Mouse (Mus musculus) kidney, embryonic 14.5 days (tissue): Measurements from ENCODE around the gene Ccsap. TPM values are rescaled to one million over a fixed set of nuclear protein-coding genes. Genes with fewer than 3 reads are reported as not detected.

ENCODE experiments used
- ATAC-seq: fragments of 200-750 bp; cut with Nextera tagmentation; 2 replicates; pipeline ENCODE4 v1.8.0; 2017; ENCODE audit warnings: moderate number of reproducible peaks, mild to moderate bottlenecking, moderate TSS enrichment, moderate library complexity; ENCODE audit not compliant: low FRiP score, low TSS enrichment
- H3K27ac ChIP-seq: fragments of 300-500 bp; sonication (generic); 2 replicates; pipeline ENCODE4 v1.5.1; 2014; ENCODE audit warnings: low read depth, mild to moderate bottlenecking, low read length, moderate library complexity, mixed read lengths
- H3K27me3 ChIP-seq: fragments of 300-500 bp; sonication (generic); 2 replicates; pipeline ENCODE4 v1.6.1; 2014; ENCODE audit warnings: mild to moderate bottlenecking, low read length; ENCODE audit not compliant: control insufficient read depth, insufficient read depth
- H3K36me3 ChIP-seq: fragments of 300-500 bp; sonication (generic); 2 replicates; pipeline ENCODE4 v1.6.1; 2014; ENCODE audit warnings: low read length, mixed read lengths; ENCODE audit not compliant: control insufficient read depth, insufficient read depth
- H3K4me1 ChIP-seq: fragments of 300-500 bp; sonication (generic); 2 replicates; pipeline ENCODE4 v1.6.1; 2014; ENCODE audit warnings: low read length, mixed read lengths; ENCODE audit not compliant: control insufficient read depth, insufficient read depth
- H3K4me2 ChIP-seq: fragments of 300-500 bp; sonication (generic); replicated peaks from 2 replicates; pipeline ENCODE4 v1.6.1; 2014; ENCODE audit warnings: low read depth, mild to moderate bottlenecking, low read length
- H3K4me3 ChIP-seq: fragments of 300-500 bp; sonication (generic); 2 replicates; pipeline ENCODE4 v1.5.1; 2014; ENCODE audit warnings: mild to moderate bottlenecking, low read length
- H3K9ac ChIP-seq: fragments of 300-500 bp; sonication (generic); 2 replicates; pipeline ENCODE4 v1.6.1; 2014; ENCODE audit warnings: low read depth, mild to moderate bottlenecking, low read length, moderate library complexity
- H3K9me3 ChIP-seq: fragments of 300-500 bp; sonication (generic); 2 replicates; pipeline ENCODE4 v1.6.1; 2016; ENCODE audit warnings: low read length; ENCODE audit not compliant: control insufficient read depth
- whole genome bisulfite sequencing: fragments of 180-500 bp; shearing (Covaris S2); extraction: QIAGEN DNeasy Blood & Tissue Kit; methylation state at CpG from one replicate; pipeline ENCODE4 v1.1.7; 2014; 5-methylcytosine and 5-hydroxymethylcytosine counted together
- polyA plus RNA-seq: library from polyadenylated mRNA; unstranded; fragments of >200 nt; fragmentation: Nextera tagmentation; extraction: Ambion mirVana; gene quantifications from 2 replicates; pipeline ENCODE4 v1.2.1, GENCODE M21; 2014

Ccsap gene
- polyA plus RNA-seq, 1 experiment from 2014 or later, result 4.0 TPM

DNA sequence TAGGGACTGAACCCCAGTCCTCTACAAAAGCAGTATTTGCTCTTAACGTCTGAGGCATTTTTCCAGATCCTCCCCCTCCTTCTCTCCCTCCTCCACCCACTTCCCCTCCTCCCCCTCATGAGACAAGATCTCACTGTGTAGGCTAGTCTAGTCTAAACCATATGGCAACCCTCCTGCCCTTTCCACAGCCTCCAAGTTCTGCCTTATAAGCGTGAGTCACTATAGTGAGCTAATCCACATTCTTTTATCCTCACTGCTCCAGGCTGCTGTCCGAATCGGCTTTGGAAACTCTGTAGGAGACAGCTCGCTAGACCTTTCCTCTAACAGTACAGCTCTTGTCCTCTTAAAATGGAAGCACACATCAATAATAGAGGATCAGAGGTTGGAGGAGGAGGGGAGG lies 7.0 kb upstream of the Ccsap start:
- Histone ChIP-seq H3K4me1 (no peaks in the 10 kb centered on the region), H3K27ac (no peak overlapping the region), H3K36me3 (no peaks in the 10 kb centered on the region), H3K4me2 (no peak overlapping the region), H3K27me3 (peaks cover 7% of the 10 kb centered on the region; the same call in 1 of the 2 replicates), H3K9ac (no peak overlapping the region), H3K9me3 (no peaks in the 10 kb centered on the region), H3K4me3 (no peak overlapping the region)
- no peak for ATAC-seq
- 36% methylated on average over 5 of the region's 5 CpGs for WGBS

DNA sequence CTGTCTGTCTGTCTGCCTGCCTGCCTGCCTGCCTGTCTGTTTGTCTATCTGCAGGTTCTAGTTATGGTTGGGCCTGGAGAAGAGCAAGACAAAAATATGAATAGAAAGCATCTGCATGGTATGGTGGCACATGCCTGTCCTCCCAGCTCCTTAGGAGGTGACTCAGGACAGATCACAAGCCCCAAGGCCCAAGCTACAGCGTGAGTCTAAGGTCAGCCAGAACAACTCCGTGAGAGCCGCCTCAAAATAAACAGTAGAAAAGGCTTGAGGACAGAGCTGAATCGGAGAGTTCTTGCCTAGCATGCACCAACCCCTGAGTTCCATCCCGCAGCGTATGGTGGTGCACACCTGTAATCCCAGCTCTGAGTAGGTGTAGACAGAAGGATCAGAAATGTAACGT lies 5.8 kb upstream of the Ccsap start:
- Histone ChIP-seq H3K4me3 (no peak overlapping the region), H3K36me3 (no peaks in the 10 kb centered on the region), H3K4me1 (no peaks in the 10 kb centered on the region), H3K4me2 (no peak overlapping the region), H3K27ac (no peak overlapping the region), H3K9ac (no peak overlapping the region), H3K9me3 (no peaks in the 10 kb centered on the region), H3K27me3 (peaks cover 7% of the 10 kb centered on the region; the same call in 1 of the 2 replicates)
- WGBS, result 75% methylated on average over 7 of the region's 7 CpGs
- ATAC-seq, result no peak

GRCm38 (mm10) chr8:123860386-123860785 lies 377 bp upstream of the Ccsap start:
- H3K27me3 ChIP-seq, result peaks cover 7% of the 10 kb centered on the region; the same call in 1 of the 2 replicates
- no peaks in the 10 kb centered on the region for H3K4me1 ChIP-seq
- H3K27ac ChIP-seq, result no peak overlapping the region
- H3K9me3 ChIP-seq, result no peaks in the 10 kb centered on the region
- H3K4me3 ChIP-seq, result peak overlapping the region; percentile 76
- WGBS, result 70% methylated on average over 4 of the region's 4 CpGs
- ATAC-seq, result no peak
- H3K36me3 ChIP-seq, result no peaks in the 10 kb centered on the region
- H3K4me2 ChIP-seq, result peak overlapping the region; percentile 98; the same call in 1 of the 2 replicates
- H3K9ac ChIP-seq, result no peak overlapping the region

GRCm38 (mm10) chr8:123858941-123859647 lies 915 bp downstream of the Ccsap start:
- Histone ChIP-seq H3K9me3 (no peaks in the 10 kb centered on the region), H3K4me2 (peak overlapping the region; percentile 98), H3K27me3 (peaks cover 4% of the 10 kb centered on the region; the same call in 1 of the 2 replicates), H3K4me3 (peak overlapping the region; percentile 76), H3K4me1 (no peaks in the 10 kb centered on the region), H3K27ac (no peak overlapping the region), H3K9ac (peak overlapping the region; percentile 58), H3K36me3 (no peaks in the 10 kb centered on the region)
- ATAC-seq, result peak; percentile 96
- WGBS, result 0% methylated on average over 78 of the region's 79 CpGs

DNA sequence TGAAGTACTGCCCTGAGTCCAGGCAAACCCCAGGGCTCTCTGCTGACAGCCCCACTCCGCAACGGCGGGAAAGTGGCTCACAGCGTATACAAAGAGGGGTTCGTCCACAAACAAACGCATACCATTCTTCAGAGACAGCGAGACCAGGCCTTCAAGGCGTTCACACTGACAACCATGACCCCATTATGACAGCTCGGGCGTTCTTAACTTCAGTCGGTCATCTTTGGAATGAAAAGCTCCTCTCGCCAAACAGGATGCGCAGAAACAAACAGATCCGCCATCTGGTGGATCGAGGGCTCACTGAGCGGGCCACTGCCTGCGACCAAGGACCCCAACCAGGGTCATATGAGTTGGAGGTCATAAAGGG lies 1.5 kb downstream of the Ccsap start:
- ATAC-seq, result 0 out of 2 replicates have a peak, but pooled peaks have one; percentile 1
- Histone ChIP-seq H3K9ac (peak overlapping the region; percentile 58), H3K27ac (no peak overlapping the region), H3K4me3 (peak overlapping the region; percentile 76), H3K4me2 (peak overlapping the region; percentile 98), H3K27me3 (peaks cover 4% of the 10 kb centered on the region; the same call in 1 of the 2 replicates), H3K36me3 (no peaks in the 10 kb centered on the region), H3K4me1 (no peaks in the 10 kb centered on the region), H3K9me3 (no peaks in the 10 kb centered on the region)
- under 1% methylated on average over 17 of the region's 17 CpGs for WGBS

DNA sequence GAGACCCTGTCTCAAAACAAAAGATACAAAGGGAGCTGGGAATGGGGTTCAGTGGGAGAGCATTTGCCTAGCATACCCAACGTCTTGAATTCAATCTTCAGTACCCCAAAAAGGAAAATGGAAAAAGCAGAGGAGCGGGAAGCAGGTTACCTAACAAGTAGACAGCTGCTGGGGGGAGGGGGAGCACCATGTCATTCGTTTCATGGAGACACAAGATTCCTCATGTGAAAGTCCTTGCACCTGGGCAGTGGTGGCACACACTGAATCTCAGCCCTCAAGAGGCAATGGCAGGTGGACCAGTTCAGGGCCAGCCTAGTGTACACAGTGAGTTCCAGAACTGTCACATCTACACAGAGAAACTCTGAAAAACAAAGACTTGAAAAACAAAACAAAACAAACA lies 2.6 kb downstream of the Ccsap start:
- no peaks in the 10 kb centered on the region for H3K9me3 ChIP-seq
- 63% methylated on average over 3 of the region's 3 CpGs for WGBS
- no peaks in the 10 kb centered on the region for H3K36me3 ChIP-seq

DNA sequence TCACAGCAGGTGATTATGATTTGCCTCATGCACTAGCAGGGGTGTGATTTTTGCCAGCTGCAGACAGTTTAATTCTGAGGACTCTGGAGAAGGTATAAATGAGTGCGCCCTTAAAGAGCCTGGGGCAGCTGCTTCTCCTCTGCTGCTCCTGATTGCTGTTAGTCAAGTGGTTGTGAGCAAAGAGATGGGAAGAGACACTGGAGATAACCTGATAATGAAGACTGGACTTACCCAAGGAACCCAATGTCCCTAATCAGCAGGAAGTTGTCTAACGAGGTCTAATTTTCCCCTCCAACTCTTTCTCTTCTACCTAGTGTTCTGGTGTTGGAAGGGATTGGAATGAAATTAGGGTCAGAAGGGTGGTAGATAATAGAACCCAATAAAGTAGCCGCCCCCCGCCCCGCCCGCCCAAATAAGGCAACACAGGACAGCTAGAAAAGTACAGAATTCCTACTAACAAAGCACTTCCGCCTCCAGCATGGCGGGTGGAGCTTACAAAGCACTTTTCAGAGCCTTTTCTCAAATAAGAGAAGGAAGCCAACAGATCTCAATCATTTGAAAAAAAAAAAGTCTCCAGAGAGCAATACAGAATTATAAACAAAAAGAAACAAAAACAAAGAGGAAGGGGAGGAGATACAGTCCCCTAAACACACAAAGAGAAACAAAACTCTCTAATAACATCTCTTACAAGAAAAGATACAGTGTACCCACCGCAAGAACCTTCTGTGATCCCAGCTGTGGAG lies 5.1 kb downstream of the Ccsap start:
- Histone ChIP-seq H3K36me3 (no peaks in the 10 kb centered on the region), H3K4me3 (no peak overlapping the region), H3K4me2 (no peak overlapping the region), H3K9me3 (no peaks in the 10 kb centered on the region), H3K27me3 (no peaks in the 10 kb centered on the region), H3K9ac (no peak overlapping the region), H3K27ac (no peak overlapping the region), H3K4me1 (no peaks in the 10 kb centered on the region)
- 93% methylated on average over 9 of the region's 9 CpGs for WGBS
- no peak for ATAC-seq

More for the DNA sequence above, 2.6 kb downstream of the Ccsap start:
- H3K27me3 ChIP-seq, result no peaks in the 10 kb centered on the region
- no peaks in the 10 kb centered on the region for H3K4me1 ChIP-seq
- H3K27ac ChIP-seq, result no peak overlapping the region
- ATAC-seq, result no peak
- H3K9ac ChIP-seq, result no peak overlapping the region
- no peak overlapping the region for H3K4me2 ChIP-seq
- no peak overlapping the region for H3K4me3 ChIP-seq

DNA sequence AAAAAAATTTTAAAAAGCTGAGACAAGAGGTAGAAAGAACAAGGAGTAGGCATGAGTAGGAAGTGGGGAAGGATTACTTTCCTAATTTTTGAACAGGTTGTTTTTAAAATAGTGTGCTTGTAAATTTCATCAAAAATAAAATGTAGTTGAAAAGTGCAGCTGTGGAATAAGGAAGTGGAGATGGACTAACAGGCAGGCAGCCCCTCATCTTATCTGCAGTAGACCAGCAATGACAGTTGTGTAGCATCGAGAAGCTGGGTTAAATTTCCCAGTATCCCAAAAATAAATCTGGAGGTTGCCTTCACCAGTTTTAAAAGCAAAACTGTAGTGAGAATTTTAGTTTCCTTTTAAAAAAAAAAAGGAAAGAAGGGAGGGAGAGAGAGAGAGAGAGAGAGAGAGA lies 5.8 kb downstream of the Ccsap start:
- Histone ChIP-seq H3K36me3 (no peaks in the 10 kb centered on the region), H3K9ac (no peak overlapping the region), H3K9me3 (no peaks in the 10 kb centered on the region), H3K27ac (no peak overlapping the region), H3K4me3 (no peak overlapping the region), H3K4me2 (no peak overlapping the region), H3K27me3 (no peaks in the 10 kb centered on the region), H3K4me1 (no peaks in the 10 kb centered on the region)
- no peak for ATAC-seq
- 86% methylated on average over 1 of the region's 1 CpGs for WGBS

DNA sequence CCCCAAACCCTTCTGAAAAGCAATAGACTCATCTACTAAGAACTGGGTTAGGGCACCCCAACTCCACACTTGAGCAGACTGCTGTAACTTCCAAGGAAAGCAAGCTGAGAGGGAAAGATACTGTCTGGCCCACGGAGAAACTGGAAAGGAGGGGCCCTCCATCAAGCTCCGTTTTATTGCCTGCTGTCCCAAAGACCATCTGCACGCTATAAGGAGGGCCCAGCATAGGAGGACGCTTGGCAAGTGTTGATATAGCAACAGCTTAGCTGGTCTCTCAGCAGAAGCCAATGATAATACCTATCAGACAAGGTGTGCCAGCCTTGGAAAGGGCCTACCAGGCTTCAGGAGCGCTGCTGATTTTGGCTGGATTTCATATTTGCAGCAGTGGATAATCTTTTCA lies 8.4 kb downstream of the Ccsap start:
- Histone ChIP-seq H3K4me1 (no peaks in the 10 kb centered on the region), H3K4me3 (no peak overlapping the region), H3K27ac (no peak overlapping the region), H3K9ac (no peak overlapping the region), H3K4me2 (no peak overlapping the region), H3K27me3 (no peaks in the 10 kb centered on the region), H3K9me3 (no peaks in the 10 kb centered on the region), H3K36me3 (no peaks in the 10 kb centered on the region)
- WGBS, result 27% methylated on average over 5 of the region's 5 CpGs
- no peak for ATAC-seq
